Mouse (Mus musculus) cortical plate, adult 2 months (tissue): ENCODE measurements around the gene Epha6. TPM values are rescaled to one million over a fixed set of nuclear protein-coding genes. Genes with fewer than 3 reads are reported as not detected.

Source experiments
- H3K27ac ChIP-seq: fragments of 200-500 bp; 2 replicates; pipeline ENCODE4 v1.5.1; 2012; ENCODE audit warnings: low read length, control low read depth, inconsistent platforms; ENCODE audit not compliant: insufficient read depth
- H3K4me1 ChIP-seq: fragments of 200-500 bp; 2 replicates; pipeline ENCODE4 v1.6.1; 2011; ENCODE audit warnings: low read length; ENCODE audit not compliant: control insufficient read depth, insufficient read depth
- H3K4me3 ChIP-seq: fragments of 200-500 bp; 2 replicates; pipeline ENCODE4 v1.5.1; 2011; ENCODE audit warnings: mild to moderate bottlenecking, low read length, control low read depth; ENCODE audit not compliant: insufficient read depth
- CTCF ChIP-seq: fragments of 200-500 bp; IDR thresholded peaks from 2 replicates; pipeline ENCODE4 v1.5.1; 2011; ENCODE audit warnings: mild to moderate bottlenecking, control low read depth, low read length; ENCODE audit not compliant: insufficient read depth; ENCODE audit errors: extremely low read depth
- POLR2A ChIP-seq: fragments of 200-500 bp; IDR thresholded peaks from 2 replicates; pipeline ENCODE4 v1.6.1; 2011; ENCODE audit warnings: mild to moderate bottlenecking, low read length, control low read depth; ENCODE audit not compliant: insufficient read depth; ENCODE audit errors: extremely low read depth
- polyA plus RNA-seq: library from polyadenylated mRNA; depleted of rRNA; stranded (reverse); fragments of >200 nt; gene quantifications from 2 replicates; pipeline ENCODE4 v1.2.3, GENCODE M21; 2012

Gene Epha6
- polyA plus RNA-seq, 1 experiment: 8.5 TPM

- TF ChIP-seq POLR2A: no peak
- TF ChIP-seq CTCF: no peak
- no peak overlapping the region for H3K4me3 ChIP-seq
- H3K27ac ChIP-seq: no peak overlapping the region
- no peaks in the 10 kb centered on the region for H3K4me1 ChIP-seq
Measured at GRCm38 (mm10) chr16:60509707-60510106, 95.6 kb downstream of the Epha6 start.

GRCm38 (mm10) chr16:60499567-60499966, 105.8 kb downstream of the Epha6 start:
- no peak overlapping the region for H3K27ac ChIP-seq
- no peak overlapping the region for H3K4me3 ChIP-seq
- no peak for TF ChIP-seq POLR2A
- TF ChIP-seq CTCF: no peak
- H3K4me1 ChIP-seq: no peaks in the 10 kb centered on the region

DNA sequence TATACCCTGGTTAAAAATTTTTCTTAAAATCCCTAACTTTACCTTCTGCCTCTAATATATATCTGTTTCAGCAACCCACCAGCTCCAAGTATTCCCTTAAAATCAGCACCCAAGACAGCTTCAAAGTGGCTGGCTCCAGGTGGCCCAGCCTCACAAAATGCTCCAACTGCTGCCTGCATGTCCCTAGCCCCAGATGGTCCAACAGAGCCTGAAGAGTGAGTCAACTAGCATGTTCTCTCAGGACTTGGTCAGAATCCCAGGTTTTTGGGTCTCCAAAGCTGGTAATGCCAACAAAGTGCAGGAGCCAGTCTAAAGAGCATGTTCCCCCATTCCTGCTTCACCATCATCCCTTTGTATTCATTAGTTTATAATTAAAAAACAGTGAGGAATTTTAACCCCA, 129.6 kb downstream of the Epha6 start:
- Histone ChIP-seq H3K4me1 (no peaks in the 10 kb centered on the region), H3K4me3 (no peak overlapping the region), H3K27ac (no peak overlapping the region)
- TF ChIP-seq POLR2A: no peak
- TF ChIP-seq CTCF: no peak

GRCm38 (mm10) chr16:60468200-60468785, 137.0 kb downstream of the Epha6 start:
- TF ChIP-seq CTCF (no peak), POLR2A (no peak)
- Histone ChIP-seq H3K27ac (no peak overlapping the region), H3K4me3 (no peak overlapping the region), H3K4me1 (no peaks in the 10 kb centered on the region)

GRCm38 (mm10) chr16:60435283-60435682, 170.0 kb downstream of the Epha6 start:
- TF ChIP-seq POLR2A (no peak), CTCF (peak; percentile 18; the same call in 1 of the 2 replicates)
- no peaks in the 10 kb centered on the region for H3K4me1 ChIP-seq
- no peak overlapping the region for H3K27ac ChIP-seq
- no peak overlapping the region for H3K4me3 ChIP-seq

- TF ChIP-seq CTCF (no peak), POLR2A (no peak)
- Histone ChIP-seq H3K4me1 (no peaks in the 10 kb centered on the region), H3K4me3 (no peak overlapping the region), H3K27ac (no peak overlapping the region)
Measured at GRCm38 (mm10) chr16:60434241-60434640, 171.1 kb downstream of the Epha6 start.

GRCm38 (mm10) chr16:60395306-60395705, 210.0 kb downstream of the Epha6 start:
- Histone ChIP-seq H3K4me1 (no peaks in the 10 kb centered on the region), H3K27ac (no peak overlapping the region), H3K4me3 (no peak overlapping the region)
- TF ChIP-seq CTCF: no peak
- TF ChIP-seq POLR2A: no peak

- TF ChIP-seq POLR2A: no peak
- no peak overlapping the region for H3K27ac ChIP-seq
- no peaks in the 10 kb centered on the region for H3K4me1 ChIP-seq
- no peak overlapping the region for H3K4me3 ChIP-seq
Measured at GRCm38 (mm10) chr16:60392961-60393360, 212.4 kb downstream of the Epha6 start.

- no peak overlapping the region for H3K4me3 ChIP-seq
Measured at GRCm38 (mm10) chr16:60375147-60375546, 230.2 kb downstream of the Epha6 start.

GRCm38 (mm10) chr16:60283963-60284362, 321.4 kb downstream of the Epha6 start:
- TF ChIP-seq CTCF (no peak), POLR2A (no peak)

More at GRCm38 (mm10) chr16:60375147-60375546, 230.2 kb downstream of the Epha6 start:
- Histone ChIP-seq H3K4me1 (no peaks in the 10 kb centered on the region), H3K27ac (no peak overlapping the region)
- TF ChIP-seq POLR2A (no peak), CTCF (no peak)

GRCm38 (mm10) chr16:60274109-60274508, 331.2 kb downstream of the Epha6 start:
- no peak for TF ChIP-seq POLR2A
- no peak for TF ChIP-seq CTCF
- H3K4me1 ChIP-seq: no peaks in the 10 kb centered on the region
- H3K27ac ChIP-seq: no peak overlapping the region
- no peak overlapping the region for H3K4me3 ChIP-seq

More at GRCm38 (mm10) chr16:60283963-60284362, 321.4 kb downstream of the Epha6 start:
- Histone ChIP-seq H3K4me1 (no peaks in the 10 kb centered on the region), H3K27ac (no peak overlapping the region), H3K4me3 (no peak overlapping the region)
